8 mouse cellular contexts compared by ENCODE assay signal in genomic region chrX:13280409-13281328, GRCm38 (mm10). TPM values are rescaled to one million over a fixed set of nuclear protein-coding genes. Genes with fewer than 3 reads are reported as not detected.
DNase-seq lines count a peak whose midpoint lies in the region; ATAC-seq and TF ChIP-seq lines count a peak whose summit lies in the region.

Ddx3x (plus strand) TSS chrX:13280970.

- H3K4me2 ChIP-seq in kidney, embryonic 15.5 days: peak within 1 kb of the TSS; percentile 76

- TF ChIP-seq CTCF in bone marrow macrophage, adult 2 months (IDR thresholded peaks at IDR 0.05; ENCODE audit: low read depth, low read length): no peak
- no peak for TF ChIP-seq CTCF in embryonic fibroblast, embryonic 13.5 days (IDR thresholded peaks at IDR 0.05; ENCODE audit: borderline replicate concordance, insufficient read depth, low read length)

- TF ChIP-seq POLR2A in bone marrow macrophage, adult 2 months (IDR thresholded peaks at IDR 0.05; ENCODE audit: borderline replicate concordance, low read depth, low read length): peak; percentile 93
- TF ChIP-seq POLR2A in embryonic fibroblast, embryonic 13.5 days (IDR thresholded peaks at IDR 0.05; ENCODE audit: low read depth, low read length): peak; percentile 100

- peak within 1 kb of the TSS; percentile 93 for H3K27ac ChIP-seq in bone marrow macrophage, adult 2 months (ENCODE audit: insufficient read depth, low read depth, low read length)
- peak within 1 kb of the TSS; percentile 92 for H3K27ac ChIP-seq in embryonic fibroblast, embryonic 13.5 days (ENCODE audit: insufficient read depth, low read length)
- peak within 1 kb of the TSS; percentile 99 for H3K27ac ChIP-seq in heart, embryonic 10.5 days
- H3K27ac ChIP-seq in kidney, embryonic 15.5 days: peak within 1 kb of the TSS; percentile 99

- H3K4me1 ChIP-seq in bone marrow macrophage, adult 2 months (ENCODE audit: control insufficient read depth, insufficient read depth, low read length): no peaks in the 10 kb centered on the region
- no peaks in the 10 kb centered on the region for H3K4me1 ChIP-seq in embryonic fibroblast, embryonic 13.5 days (ENCODE audit: control insufficient read depth, insufficient read depth, low read length)
- H3K4me1 ChIP-seq in heart, embryonic 10.5 days: no peaks in the 10 kb centered on the region
- H3K4me1 ChIP-seq in kidney, embryonic 15.5 days: peaks cover 14% of the 10 kb centered on the region; the same call in 1 of the 2 replicates

- H3K4me3 ChIP-seq in bone marrow macrophage, adult 2 months (ENCODE audit: insufficient read depth, low read length): peak within 1 kb of the TSS; percentile 93
- H3K4me3 ChIP-seq in embryonic fibroblast, embryonic 13.5 days (ENCODE audit: insufficient read depth, low read length): peak within 1 kb of the TSS; percentile 82
- H3K4me3 ChIP-seq in heart, embryonic 10.5 days: peak within 1 kb of the TSS; percentile 90
- peak within 1 kb of the TSS; percentile 89 for H3K4me3 ChIP-seq in kidney, embryonic 15.5 days (replicated peaks)

- peaks cover 22% of the 10 kb centered on the region for H3K36me3 ChIP-seq in heart, embryonic 10.5 days
- H3K36me3 ChIP-seq in kidney, embryonic 15.5 days: peaks cover 16% of the 10 kb centered on the region

- peak within 1 kb of the TSS; percentile 98 for H3K9ac ChIP-seq in kidney, embryonic 15.5 days

- DNase-seq in 416B (ENCODE audit: low read depth) (peak; percentile 95), liver (peak; percentile 94)
- peak; percentile 95 for DNase-seq in heart, embryonic 10.5 days (ENCODE audit: low spot score)
- DNase-seq in spleen, postnatal 4 days (ENCODE audit: low spot score in 2 of 2): peak; percentile 87 to 95

- H3K27me3 ChIP-seq in heart, embryonic 10.5 days (ENCODE audit: insufficient read depth, poor library complexity, severe bottlenecking): no peaks in the 10 kb centered on the region; the same call in 1 of the 2 replicates
- H3K27me3 ChIP-seq in kidney, embryonic 15.5 days: peaks cover 5% of the 10 kb centered on the region; the same call in 1 of the 2 replicates

- no peaks in the 10 kb centered on the region for H3K9me3 ChIP-seq in heart, embryonic 10.5 days
- H3K9me3 ChIP-seq in kidney, embryonic 15.5 days (replicated peaks): no peaks in the 10 kb centered on the region

- under 1% methylated on average over 57 of the region's 57 CpGs for whole genome bisulfite sequencing in heart, embryonic 10.5 days
- WGBS in kidney, embryonic 15.5 days: under 1% methylated on average over 56 of the region's 57 CpGs

- peak; percentile 94 for ATAC-seq in kidney, embryonic 15.5 days (replicated peaks; ENCODE audit: low FRiP score)
- peak; percentile 89 for ATAC-seq in monocyte, adult 5-6 weeks (replicated peaks; ENCODE audit: insufficient number of reproducible peaks, low FRiP score, low TSS enrichment, poor library complexity, severe bottlenecking)

RNA-seq across cellular contexts. Expression of gene Ddx3x, which starts in this region (rescaled TPM):
- 193 and 212 TPM in 2 replicates for polyA plus RNA-seq in bone marrow macrophage, adult 2 months (2012; ENCODE audit: insufficient read depth, insufficient read length, missing spikeins)
- 266 and 340 TPM in 2 replicates for polyA plus RNA-seq in embryonic fibroblast, embryonic 13.5 days (2011; ENCODE audit: insufficient read length, low read depth, missing spikeins)
- 101 and 118 TPM in 2 replicates for polyA plus RNA-seq in heart, embryonic 10.5 days (2016; fragmentation: Nextera tagmentation; extraction: Ambion mirVana)
- 130 and 133 TPM in 2 replicates for polyA plus RNA-seq in kidney, embryonic 15.5 days (2015; fragmentation: Nextera tagmentation; extraction: Ambion mirVana)
- 729 to 855 TPM (median 842 TPM) in 3 replicates for total RNA-seq in monocyte, adult 5-6 weeks (2017)

Comparison
In these comparisons a context has a peak if more than half of its experiments do, and no peak if none do; other contexts are left out.
1. Peak in every context shown above with its lines: DNase-seq, ATAC-seq, H3K4me3 ChIP-seq and H3K27ac ChIP-seq.